Mouse (Mus musculus): Measurements from ENCODE around the gene 4930438A08Rik.

DNA sequence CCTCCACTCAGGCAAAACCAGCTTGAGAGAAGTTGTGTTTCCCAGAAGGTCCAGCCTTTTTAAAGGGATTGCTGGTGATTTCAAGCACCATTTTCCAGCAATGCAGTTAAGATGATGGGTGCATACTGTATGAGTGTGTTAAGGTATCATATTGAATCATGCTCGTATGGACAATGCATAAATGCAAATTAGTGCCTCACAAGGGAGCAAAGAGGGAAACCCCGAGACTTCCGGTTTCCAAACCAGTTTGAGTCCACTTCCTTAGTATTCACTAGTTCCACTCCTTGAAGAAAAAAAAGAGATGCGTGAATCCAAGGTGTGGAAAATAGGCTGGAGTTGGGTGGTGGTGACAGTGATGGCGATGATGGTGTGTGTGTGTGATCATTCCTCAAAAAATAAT lies 7.9 kb downstream of the 4930438A08Rik start:
- TF ChIP-seq CTCF (conservative IDR thresholded peaks at IDR 0.05; ENCODE audit: low read length) (no peak), NANOG (IDR thresholded peaks at IDR 0.05; ENCODE audit: borderline replicate concordance, low read length) (no peak), POU5F1 (IDR thresholded peaks at IDR 0.05; ENCODE audit: borderline replicate concordance, low read length) (no peak)
